Mouse (Mus musculus): ENCODE data around the gene Samsn1. TPM values are rescaled to one million over a fixed set of nuclear protein-coding genes. Genes with fewer than 3 reads are reported as not detected.

Samsn1 gene
- 26.5 and 27.8 TPM in 2 replicates for polyA plus RNA-seq (2015; fragmentation: Nextera tagmentation; extraction: Ambion mirVana)

GRCm38 (mm10) chr16:76022181-76022580 is at the start of gene Samsn1:
TSS of gene Samsn1 (minus strand) at chr16:76022281.
- DNase-seq (ENCODE audit: low spot score) = no peak

GRCm38 (mm10) chr16:76066082-76066635 is 44.1 kb upstream of the Samsn1 start:
- DNase-seq (ENCODE audit: low spot score) = no peak

GRCm38 (mm10) chr16:76054976-76055375 is 32.9 kb upstream of the Samsn1 start:
- DNase-seq (ENCODE audit: low spot score) = no peak

GRCm38 (mm10) chr16:76054079-76054478 is 32.0 kb upstream of the Samsn1 start:
- DNase-seq (ENCODE audit: low spot score) = no peak

GRCm38 (mm10) chr16:76053537-76053936 is 31.5 kb upstream of the Samsn1 start:
- no peak for DNase-seq (ENCODE audit: low spot score)

- DNase-seq (ENCODE audit: low spot score) = no peak
Observed at GRCm38 (mm10) chr16:76047066-76047465, 25.0 kb upstream of the Samsn1 start.

GRCm38 (mm10) chr16:76040319-76040945 is 18.4 kb upstream of the Samsn1 start:
- DNase-seq (ENCODE audit: low spot score) = no peak

- no peak for DNase-seq (ENCODE audit: low spot score)
Observed at GRCm38 (mm10) chr16:76019164-76019563, 2.9 kb downstream of the Samsn1 start.

GRCm38 (mm10) chr16:76003812-76004389 is 18.2 kb downstream of the Samsn1 start:
- DNase-seq (ENCODE audit: low spot score) = no peak

GRCm38 (mm10) chr16:76002870-76003572 is 19.1 kb downstream of the Samsn1 start:
- DNase-seq (ENCODE audit: low spot score) = no peak

- peak; percentile 21 for DNase-seq (ENCODE audit: low spot score)
Observed at GRCm38 (mm10) chr16:76002287-76002686, 19.8 kb downstream of the Samsn1 start.

GRCm38 (mm10) chr16:76001788-76002187 is 20.3 kb downstream of the Samsn1 start:
- no peak for DNase-seq (ENCODE audit: low spot score)

GRCm38 (mm10) chr16:76000127-76000526 is 22.0 kb downstream of the Samsn1 start:
- no peak for DNase-seq (ENCODE audit: low spot score)

GRCm38 (mm10) chr16:75990173-75990572 is 31.9 kb downstream of the Samsn1 start:
- no peak for DNase-seq (ENCODE audit: low spot score)

- DNase-seq (ENCODE audit: low spot score) = peak; percentile 29
Observed at GRCm38 (mm10) chr16:75983831-75984230, 38.2 kb downstream of the Samsn1 start.

- no peak for DNase-seq (ENCODE audit: low spot score)
Observed at GRCm38 (mm10) chr16:75979381-75979780, 42.7 kb downstream of the Samsn1 start.

- peak; percentile 5 for DNase-seq (ENCODE audit: low spot score)
Observed at GRCm38 (mm10) chr16:75977798-75978197, 44.3 kb downstream of the Samsn1 start.

- DNase-seq (ENCODE audit: low spot score) = no peak
Observed at GRCm38 (mm10) chr16:75975682-75976332, 46.3 kb downstream of the Samsn1 start.

- DNase-seq (ENCODE audit: low spot score) = no peak
Observed at GRCm38 (mm10) chr16:75970266-75970998, 51.6 kb downstream of the Samsn1 start.

GRCm38 (mm10) chr16:75962021-75962420 is 60.1 kb downstream of the Samsn1 start:
- DNase-seq (ENCODE audit: low spot score) = no peak

GRCm38 (mm10) chr16:75961487-75961886 is 60.6 kb downstream of the Samsn1 start:
- DNase-seq (ENCODE audit: low spot score) = no peak
